Mouse (Mus musculus): ENCODE measurements around the gene Shisal2a.

DNA sequence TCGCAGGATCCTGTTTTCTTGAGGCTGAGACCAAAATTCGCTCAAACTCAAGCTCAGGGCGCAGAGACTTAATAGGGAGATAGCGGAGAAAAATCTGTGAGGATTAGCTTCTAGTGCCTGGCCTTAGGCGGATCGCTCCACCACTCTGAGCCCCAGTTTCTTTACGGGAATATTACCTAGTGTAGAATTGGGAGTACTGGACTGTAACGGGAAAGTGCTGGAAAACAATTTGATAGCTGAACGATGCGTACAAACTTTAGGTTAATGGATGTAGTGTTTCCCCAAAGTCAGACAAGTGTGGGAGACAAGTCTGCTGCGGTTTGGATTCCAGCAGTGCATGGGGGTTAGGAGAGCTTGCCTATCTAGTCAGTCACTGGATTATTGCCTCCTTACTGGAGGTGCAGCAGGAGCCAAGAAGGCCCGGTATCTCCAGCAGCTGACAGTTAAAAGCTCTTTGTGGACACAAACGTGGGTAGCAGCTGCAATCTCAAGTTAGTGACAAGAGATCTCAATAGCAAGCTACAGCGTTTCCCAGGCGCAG is 23.8 kb upstream of the Shisal2a start, which contains the start of gene Gpx7:
- TF ChIP-seq CTCF (IDR thresholded peaks at IDR 0.05; ENCODE audit: control insufficient read depth, insufficient read depth, insufficient replicate concordance, low read depth, low read length) = no peak
- TF ChIP-seq POLR2A (IDR thresholded peaks at IDR 0.05; ENCODE audit: control insufficient read depth, low read depth, low read length) = no peak
